Mouse (Mus musculus) duodenum, adult 2 months (tissue): Measurements from ENCODE around the gene Calcr. TPM values are rescaled to one million over a fixed set of nuclear protein-coding genes. Genes with fewer than 3 reads are reported as not detected.

Source experiments
- polyA plus RNA-seq: library from polyadenylated mRNA; depleted of rRNA; stranded (reverse); fragments of >200 nt; gene quantifications from 2 replicates; pipeline ENCODE4 v1.2.3, GENCODE M21; 2012; ENCODE audit warnings: low replicate concordance; rRNA removed

Calcr gene
- polyA plus RNA-seq = not detected in 2 replicates

GRCm38 (mm10) chr6:3764230-3764764 is at the start of gene Calcr:
Calcr (minus strand) TSS chr6:3764714.

Other genes starting within 250 kb of the Calcr start
- 0.24 and 0.57 TPM in 2 replicates for gene Tfpi2, start 224.2 kb upstream of the Calcr start, polyA plus RNA-seq
- not detected in 2 replicates for gene Gngt1, start 229.1 kb upstream of the Calcr start, polyA plus RNA-seq
- gene Gng11, start 239.2 kb upstream of the Calcr start, polyA plus RNA-seq = 4.9 and 9.6 TPM in 2 replicates